Mouse (Mus musculus) hindbrain, embryonic 10.5 days (tissue): ENCODE measurements at regions not wholly inside any gene's neighbourhood (a gene's known extent, or its start where the extent isn't known, plus 50 kb on each side); places are given as distances from the start of the nearest gene placed in this dataset.

Experiments
- DNase-seq: peaks from one replicate; pipeline ENCODE4 v3.0.0-alpha.2; 2017; ENCODE audit warnings: low spot score
- H3K27ac ChIP-seq: fragments of 300-500 bp; sonication (generic); 2 replicates; pipeline ENCODE4 v1.5.1; 2016; ENCODE audit warnings: mild to moderate bottlenecking, moderate library complexity
- H3K27me3 ChIP-seq: fragments of 300-500 bp; sonication (generic); 2 replicates; pipeline ENCODE4 v1.6.1; 2016; ENCODE audit warnings: mild to moderate bottlenecking; ENCODE audit not compliant: poor library complexity, insufficient read depth, severe bottlenecking
- H3K36me3 ChIP-seq: fragments of 300-500 bp; sonication (generic); 2 replicates; pipeline ENCODE4 v1.6.1; 2016; ENCODE audit warnings: mild to moderate bottlenecking, moderate library complexity
- H3K4me1 ChIP-seq: fragments of 300-500 bp; sonication (generic); replicated peaks from 2 replicates; pipeline ENCODE4 v1.6.1; 2016; ENCODE audit warnings: mild to moderate bottlenecking
- H3K4me3 ChIP-seq: fragments of 300-500 bp; sonication (generic); 2 replicates; pipeline ENCODE4 v1.5.1; 2016; ENCODE audit warnings: mild to moderate bottlenecking, moderate library complexity
- H3K9me3 ChIP-seq: fragments of 300-500 bp; sonication (generic); 2 replicates; pipeline ENCODE4 v1.6.1; 2016; ENCODE audit warnings: mild to moderate bottlenecking, moderate library complexity
- WGBS: fragments of 180-500 bp; shearing (Covaris S2); methylation state at CpG from one replicate; pipeline ENCODE4 v1.1.7; 2016; 5-methylcytosine and 5-hydroxymethylcytosine counted together

- DNase-seq = no peak
- Histone ChIP-seq H3K4me3 (no peak overlapping the region), H3K4me1 (no peaks in the 10 kb centered on the region), H3K36me3 (no peaks in the 10 kb centered on the region), H3K27me3 (no peaks in the 10 kb centered on the region), H3K9me3 (no peaks in the 10 kb centered on the region), H3K27ac (no peak overlapping the region)
- 86% methylated on average over 2 of the region's 2 CpGs for WGBS
These were observed 526.5 kb downstream of the Epha5 start for GRCm38 (mm10) chr5:83890619-83891185.

- WGBS = 65% methylated on average over 1 of the region's 1 CpGs
- H3K27ac ChIP-seq = no peak overlapping the region
- no peak for DNase-seq
- H3K9me3 ChIP-seq = no peaks in the 10 kb centered on the region
- H3K36me3 ChIP-seq = no peaks in the 10 kb centered on the region
- H3K4me1 ChIP-seq = no peaks in the 10 kb centered on the region
- H3K27me3 ChIP-seq = no peaks in the 10 kb centered on the region
- H3K4me3 ChIP-seq = no peak overlapping the region
These were observed 517.1 kb upstream of the Tecrl start for GRCm38 (mm10) chr5:83872052-83872451.

GRCm38 (mm10) chr5:83868359-83868758, 513.4 kb upstream of the Tecrl start:
- no peaks in the 10 kb centered on the region for H3K27me3 ChIP-seq
- WGBS = 86% methylated on average over 4 of the region's 4 CpGs
- no peaks in the 10 kb centered on the region for H3K9me3 ChIP-seq
- H3K4me1 ChIP-seq = no peaks in the 10 kb centered on the region
- no peak for DNase-seq
- H3K27ac ChIP-seq = no peak overlapping the region
- no peaks in the 10 kb centered on the region for H3K36me3 ChIP-seq
- no peak overlapping the region for H3K4me3 ChIP-seq

GRCm38 (mm10) chr5:83861674-83862073, 506.7 kb upstream of the Tecrl start:
- no peak overlapping the region for H3K27ac ChIP-seq
- H3K36me3 ChIP-seq = no peaks in the 10 kb centered on the region
- DNase-seq = no peak
- H3K4me3 ChIP-seq = no peak overlapping the region
- H3K9me3 ChIP-seq = no peaks in the 10 kb centered on the region
- no peaks in the 10 kb centered on the region for H3K27me3 ChIP-seq
- no peaks in the 10 kb centered on the region for H3K4me1 ChIP-seq

GRCm38 (mm10) chr5:83852022-83852421, 497.0 kb upstream of the Tecrl start:
- no peak overlapping the region for H3K27ac ChIP-seq
- no peaks in the 10 kb centered on the region for H3K9me3 ChIP-seq
- no peak for DNase-seq
- no peaks in the 10 kb centered on the region for H3K4me1 ChIP-seq
- no peak overlapping the region for H3K4me3 ChIP-seq
- H3K36me3 ChIP-seq = no peaks in the 10 kb centered on the region
- no peaks in the 10 kb centered on the region for H3K27me3 ChIP-seq
- 85% methylated on average over 4 of the region's 4 CpGs for WGBS

GRCm38 (mm10) chr5:83826561-83826960, 471.6 kb upstream of the Tecrl start:
- WGBS = 88% methylated on average over 2 of the region's 2 CpGs
- no peak for DNase-seq
- H3K27ac ChIP-seq = no peak overlapping the region

GRCm38 (mm10) chr5:83824838-83825466, 470.0 kb upstream of the Tecrl start:
- Histone ChIP-seq H3K36me3 (no peaks in the 10 kb centered on the region), H3K27ac (no peak overlapping the region), H3K4me3 (no peak overlapping the region), H3K4me1 (no peaks in the 10 kb centered on the region), H3K9me3 (no peaks in the 10 kb centered on the region), H3K27me3 (no peaks in the 10 kb centered on the region)
- DNase-seq = no peak
- WGBS = 83% methylated on average over 2 of the region's 2 CpGs

More at GRCm38 (mm10) chr5:83826561-83826960, 471.6 kb upstream of the Tecrl start:
- Histone ChIP-seq H3K4me1 (no peaks in the 10 kb centered on the region), H3K27me3 (no peaks in the 10 kb centered on the region), H3K9me3 (no peaks in the 10 kb centered on the region), H3K36me3 (no peaks in the 10 kb centered on the region), H3K4me3 (no peak overlapping the region)

GRCm38 (mm10) chr5:83811309-83811708, 456.3 kb upstream of the Tecrl start:
- Histone ChIP-seq H3K4me1 (no peaks in the 10 kb centered on the region), H3K9me3 (no peaks in the 10 kb centered on the region), H3K27me3 (no peaks in the 10 kb centered on the region), H3K27ac (no peak overlapping the region), H3K36me3 (no peaks in the 10 kb centered on the region), H3K4me3 (no peak overlapping the region)
- no peak for DNase-seq
- 72% methylated on average over 2 of the region's 2 CpGs for WGBS

- no peaks in the 10 kb centered on the region for H3K9me3 ChIP-seq
- no peak overlapping the region for H3K4me3 ChIP-seq
- no peak for DNase-seq
- WGBS = 82% methylated on average over 3 of the region's 3 CpGs
- no peaks in the 10 kb centered on the region for H3K27me3 ChIP-seq
- no peaks in the 10 kb centered on the region for H3K36me3 ChIP-seq
- no peaks in the 10 kb centered on the region for H3K4me1 ChIP-seq
- H3K27ac ChIP-seq = no peak overlapping the region
These were observed 445.0 kb upstream of the Tecrl start for GRCm38 (mm10) chr5:83800028-83800427.

- Histone ChIP-seq H3K36me3 (no peaks in the 10 kb centered on the region), H3K9me3 (no peaks in the 10 kb centered on the region), H3K27ac (no peak overlapping the region), H3K4me3 (no peak overlapping the region), H3K4me1 (peaks cover 6% of the 10 kb centered on the region; the same call in 1 of the 2 replicates), H3K27me3 (no peaks in the 10 kb centered on the region)
- DNase-seq = no peak
- 32% methylated on average over 1 of the region's 1 CpGs for WGBS
These were observed 425.4 kb upstream of the Tecrl start for GRCm38 (mm10) chr5:83780419-83780818.

- Histone ChIP-seq H3K36me3 (no peaks in the 10 kb centered on the region), H3K4me3 (no peak overlapping the region), H3K27me3 (no peaks in the 10 kb centered on the region), H3K27ac (no peak overlapping the region), H3K4me1 (peaks cover 6% of the 10 kb centered on the region; the same call in 1 of the 2 replicates), H3K9me3 (no peaks in the 10 kb centered on the region)
- 31% methylated on average over 3 of the region's 3 CpGs for WGBS
- no peak for DNase-seq
These were observed 423.4 kb upstream of the Tecrl start for GRCm38 (mm10) chr5:83778310-83778972.

- DNase-seq = no peak
- Histone ChIP-seq H3K27ac (no peak overlapping the region), H3K4me1 (no peaks in the 10 kb centered on the region), H3K36me3 (no peaks in the 10 kb centered on the region), H3K27me3 (no peaks in the 10 kb centered on the region), H3K9me3 (no peaks in the 10 kb centered on the region), H3K4me3 (no peak overlapping the region)
- WGBS = 85% methylated on average over 3 of the region's 3 CpGs
These were observed 386.9 kb upstream of the Tecrl start for GRCm38 (mm10) chr5:83741913-83742312.

GRCm38 (mm10) chr5:83695383-83695782, 340.4 kb upstream of the Tecrl start:
- H3K27me3 ChIP-seq = no peaks in the 10 kb centered on the region
- WGBS = 76% methylated on average over 1 of the region's 1 CpGs
- no peak overlapping the region for H3K4me3 ChIP-seq
- DNase-seq = no peak
- no peaks in the 10 kb centered on the region for H3K4me1 ChIP-seq
- H3K9me3 ChIP-seq = no peaks in the 10 kb centered on the region
- no peak overlapping the region for H3K27ac ChIP-seq
- no peaks in the 10 kb centered on the region for H3K36me3 ChIP-seq
